Comparison of ENCODE assay signal across 8 mouse cellular contexts in the genomic region with DNA sequence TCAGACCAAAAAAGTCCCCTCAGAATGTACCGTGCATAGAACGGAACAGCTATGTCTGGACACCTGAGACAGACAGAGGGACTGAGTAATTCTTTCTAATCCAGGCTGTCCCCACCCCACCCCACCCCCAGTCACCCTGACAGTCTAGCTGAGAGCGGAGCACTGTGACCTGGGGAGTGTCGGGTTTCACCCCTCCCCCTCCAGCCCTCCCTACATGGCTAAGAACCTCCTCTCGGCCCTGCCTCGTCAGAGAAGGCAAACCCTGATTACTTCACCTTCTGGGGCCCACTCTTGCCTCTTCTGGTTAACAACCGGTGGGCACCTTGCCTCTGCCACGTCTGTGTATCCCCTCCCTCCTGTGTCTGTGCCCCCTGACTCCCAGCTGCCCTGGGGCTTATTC. TPM values are rescaled to one million over a fixed set of nuclear protein-coding genes. Genes with fewer than 3 reads are reported as not detected.
DNase-seq lines count a peak whose midpoint lies in the region; ATAC-seq and TF ChIP-seq lines count a peak whose summit lies in the region.

No protein-coding gene starts in this region.

- DNase-seq in cerebellum, adult 9-10 months, result peak; percentile 1
- no peak for DNase-seq in cerebellum, adult 2 months
- peak; percentile 62 for DNase-seq in hindbrain, embryonic 11.5 days (ENCODE audit: low spot score)
- no peak for DNase-seq in liver, embryonic 11.5 days (ENCODE audit: low spot score)
- DNase-seq in ovary, postnatal 36 days (ENCODE audit: low spot score), result peak; percentile 77
- DNase-seq in testis, postnatal 10 days (ENCODE audit: low spot score), result no peak
- DNase-seq in left cerebral cortex, adult 18-20 months (ENCODE audit: low spot score in 2 of 2), result no peak

- H3K9ac ChIP-seq in embryonic facial prominence, embryonic 13.5 days, result 0 out of 2 replicates have a peak overlapping the region, but pooled peaks have one; percentile 32
- 0 out of 2 replicates have a peak overlapping the region, but pooled peaks have one; percentile 11 for H3K9ac ChIP-seq in hindbrain, embryonic 11.5 days (ENCODE audit: low read depth, low read length)
- no peak overlapping the region for H3K9ac ChIP-seq in liver, embryonic 11.5 days (ENCODE audit: low read depth, low read length)

- H3K27me3 ChIP-seq in cerebellum, adult 2 months (ENCODE audit: control insufficient read depth, insufficient read depth, low read length), result no peaks in the 10 kb centered on the region
- H3K27me3 ChIP-seq in embryonic facial prominence, embryonic 13.5 days, result peaks cover 61% of the 10 kb centered on the region
- no peaks in the 10 kb centered on the region for H3K27me3 ChIP-seq in hindbrain, embryonic 11.5 days (ENCODE audit: control insufficient read depth, insufficient read depth, low read length)
- peaks cover 25% of the 10 kb centered on the region for H3K27me3 ChIP-seq in liver, embryonic 11.5 days (replicated peaks; ENCODE audit: control insufficient read depth, insufficient read depth, low read length)

- peaks cover 6% of the 10 kb centered on the region for H3K4me1 ChIP-seq in cerebellum, adult 2 months (ENCODE audit: control insufficient read depth, insufficient read depth, low read length)
- peaks cover 77% of the 10 kb centered on the region for H3K4me1 ChIP-seq in embryonic facial prominence, embryonic 13.5 days
- H3K4me1 ChIP-seq in hindbrain, embryonic 11.5 days (replicated peaks; ENCODE audit: control insufficient read depth, insufficient read depth, low read length), result peaks cover 28% of the 10 kb centered on the region
- H3K4me1 ChIP-seq in liver, embryonic 11.5 days (replicated peaks; ENCODE audit: control insufficient read depth, insufficient read depth, low read length), result peaks cover 3% of the 10 kb centered on the region; the same call in 1 of the 2 replicates

- no peak for TF ChIP-seq CTCF in cerebellum, adult 2 months (IDR thresholded peaks at IDR 0.05; ENCODE audit: borderline replicate concordance, insufficient read depth, low read depth, low read length)

- H3K36me3 ChIP-seq in embryonic facial prominence, embryonic 13.5 days, result no peaks in the 10 kb centered on the region
- no peaks in the 10 kb centered on the region for H3K36me3 ChIP-seq in hindbrain, embryonic 11.5 days (ENCODE audit: control insufficient read depth, insufficient read depth, low read length)
- no peaks in the 10 kb centered on the region for H3K36me3 ChIP-seq in liver, embryonic 11.5 days (ENCODE audit: control insufficient read depth, insufficient read depth, low read length)

- ATAC-seq in embryonic facial prominence, embryonic 13.5 days (ENCODE audit: insufficient number of reproducible peaks, insufficient read depth, low FRiP score, low TSS enrichment, low read depth), result peak; percentile 62; the same call in 1 of the 2 replicates
- peak; percentile 39; the same call in 1 of the 2 replicates for ATAC-seq in hindbrain, embryonic 11.5 days (ENCODE audit: low FRiP score)
- peak; percentile 65; the same call in 1 of the 2 replicates for ATAC-seq in liver, embryonic 11.5 days (replicated peaks; ENCODE audit: low FRiP score)

- TF ChIP-seq POLR2A in cerebellum, adult 2 months (IDR thresholded peaks at IDR 0.05; ENCODE audit: borderline replicate concordance, insufficient read depth, low read length), result no peak

- no peaks in the 10 kb centered on the region for H3K9me3 ChIP-seq in embryonic facial prominence, embryonic 13.5 days
- no peaks in the 10 kb centered on the region for H3K9me3 ChIP-seq in hindbrain, embryonic 11.5 days (ENCODE audit: control insufficient read depth, low read length)
- no peaks in the 10 kb centered on the region for H3K9me3 ChIP-seq in liver, embryonic 11.5 days (ENCODE audit: control insufficient read depth, low read length)

- H3K4me2 ChIP-seq in embryonic facial prominence, embryonic 13.5 days, result peak overlapping the region; percentile 38
- no peak overlapping the region for H3K4me2 ChIP-seq in hindbrain, embryonic 11.5 days (replicated peaks; ENCODE audit: low read depth, low read length)
- H3K4me2 ChIP-seq in liver, embryonic 11.5 days, result peak overlapping the region; percentile 43

- WGBS in cerebellum, adult 2 months, result 62% methylated on average over 8 of the region's 8 CpGs
- WGBS in embryonic facial prominence, embryonic 13.5 days, result 1% methylated on average over 8 of the region's 8 CpGs
- WGBS in hindbrain, embryonic 11.5 days, result 1% methylated on average over 8 of the region's 8 CpGs
- 3% methylated on average over 8 of the region's 8 CpGs for WGBS in liver, embryonic 11.5 days

- no peak overlapping the region for H3K4me3 ChIP-seq in cerebellum, adult 2 months (replicated peaks; ENCODE audit: insufficient read depth, low read depth, low read length)
- no peak overlapping the region for H3K4me3 ChIP-seq in embryonic facial prominence, embryonic 13.5 days
- H3K4me3 ChIP-seq in hindbrain, embryonic 11.5 days (ENCODE audit: low read depth, low read length), result no peak overlapping the region
- no peak overlapping the region for H3K4me3 ChIP-seq in liver, embryonic 11.5 days (ENCODE audit: low read depth, low read length)

- no peak overlapping the region for H3K27ac ChIP-seq in cerebellum, adult 2 months (ENCODE audit: insufficient read depth, low read length)
- peak overlapping the region; percentile 51; the same call in 1 of the 2 replicates for H3K27ac ChIP-seq in embryonic facial prominence, embryonic 13.5 days
- no peak overlapping the region for H3K27ac ChIP-seq in hindbrain, embryonic 11.5 days (ENCODE audit: low read depth, low read length)
- no peak overlapping the region for H3K27ac ChIP-seq in liver, embryonic 11.5 days (ENCODE audit: low read depth, low read length)

RNA-seq across cellular contexts. Expression of a gene that starts 7.7 kb away (rescaled TPM):
- 23.4 and 23.8 TPM in 2 replicates for polyA plus RNA-seq in cerebellum, adult 2 months (2012; rRNA removed)
- 10.9 and 11.3 TPM in 2 replicates for polyA plus RNA-seq in embryonic facial prominence, embryonic 13.5 days (2015; fragmentation: Nextera tagmentation; extraction: Ambion mirVana)
- polyA plus RNA-seq in hindbrain, embryonic 11.5 days (2014; fragmentation: Nextera tagmentation; extraction: Ambion mirVana), result 16.0 and 18.8 TPM in 2 replicates
- polyA plus RNA-seq in liver, embryonic 11.5 days (2014; fragmentation: Nextera tagmentation; extraction: Ambion mirVana), result 2.9 TPM in 2 replicates
- total RNA-seq in left cerebral cortex, adult 18-20 months (2021), result 10 to 100 TPM; 83.0 to 90.7 TPM

Comparison
In these comparisons a context has a peak if more than half of its experiments do, and no peak if none do; other contexts are left out.
1. DNase-seq: peak in cerebellum, adult 9-10 months (single experiment), hindbrain, embryonic 11.5 days (single experiment) and ovary, postnatal 36 days (single experiment); none in cerebellum, adult 2 months (0 of 2), liver, embryonic 11.5 days (single experiment), testis, postnatal 10 days (single experiment) and left cerebral cortex, adult 18-20 months (0 of 2).
2. Peak in every context shown above with its lines, with median percentiles within 50 percentile points of each other: ATAC-seq.